Mouse (Mus musculus) embryonic facial prominence, embryonic 10.5 days (tissue): Measurements from ENCODE around the gene Spdye4a. TPM values are rescaled to one million over a fixed set of nuclear protein-coding genes. Genes with fewer than 3 reads are reported as not detected.
A peak's percentile ranks its signal among the peaks of the same experiment; 100 is the strongest.

Source experiments
- DNase-seq: peaks from one replicate; pipeline ENCODE4 v3.0.0-alpha.2; 2017; ENCODE audit warnings: low spot score
- H3K27ac ChIP-seq: fragments of 300-500 bp; sonication (generic); replicated peaks from 2 replicates; pipeline ENCODE4 v1.5.1; 2016; ENCODE audit warnings: mild to moderate bottlenecking
- H3K27me3 ChIP-seq: fragments of 300-500 bp; sonication (generic); replicated peaks from 2 replicates; pipeline ENCODE4 v1.6.1; 2016; ENCODE audit warnings: low read depth, mild to moderate bottlenecking; ENCODE audit not compliant: poor library complexity, severe bottlenecking
- H3K36me3 ChIP-seq: fragments of 300-500 bp; sonication (generic); replicated peaks from 2 replicates; pipeline ENCODE4 v1.6.1; 2016; ENCODE audit warnings: mild to moderate bottlenecking, moderate library complexity
- H3K4me1 ChIP-seq: fragments of 300-500 bp; sonication (generic); 2 replicates; pipeline ENCODE4 v1.6.1; 2016
- H3K4me3 ChIP-seq: fragments of 300-500 bp; sonication (generic); 2 replicates; pipeline ENCODE4 v1.5.1; 2016; ENCODE audit warnings: mild to moderate bottlenecking, moderate library complexity
- H3K9me3 ChIP-seq: fragments of 300-500 bp; sonication (generic); 2 replicates; pipeline ENCODE4 v1.6.1; 2016; ENCODE audit warnings: mild to moderate bottlenecking
- WGBS: fragments of 180-500 bp; shearing (Covaris S2); methylation state at CpG from one replicate; pipeline ENCODE4 v1.1.7; 2016; 5-methylcytosine and 5-hydroxymethylcytosine counted together
- polyA plus RNA-seq: library from polyadenylated mRNA; unstranded; fragments of >200 nt; fragmentation: Nextera tagmentation; extraction: Ambion mirVana; gene quantifications from 2 replicates; pipeline ENCODE4 v1.2.1, GENCODE M21; 2016

Spdye4a gene
- not detected in 2 replicates for polyA plus RNA-seq

GRCm38 (mm10) chr5:143226790-143227189 lies at the start of gene Spdye4a:
TSS of gene Spdye4a (minus strand) at chr5:143226890.
- 86% methylated on average over 3 of the region's 3 CpGs for WGBS
- H3K27me3 ChIP-seq = no peaks in the 10 kb centered on the region
- no peaks in the 10 kb centered on the region for H3K36me3 ChIP-seq
- H3K4me3 ChIP-seq = no peak within 1 kb of the TSS
- no peak within 1 kb of the TSS for H3K27ac ChIP-seq
- peaks cover 13% of the 10 kb centered on the region for H3K9me3 ChIP-seq
- no peak for DNase-seq
- no peaks in the 10 kb centered on the region for H3K4me1 ChIP-seq

- Histone ChIP-seq H3K27me3 (peaks cover 50% of the 10 kb centered on the region), H3K9me3 (no peaks in the 10 kb centered on the region), H3K36me3 (no peaks in the 10 kb centered on the region), H3K4me1 (peaks cover 8% of the 10 kb centered on the region), H3K4me3 (no peak overlapping the region), H3K27ac (no peak overlapping the region)
- no peak for DNase-seq
- 59% methylated on average over 5 of the region's 5 CpGs for WGBS
Measured at GRCm38 (mm10) chr5:143275761-143276160, 49.1 kb upstream of the Spdye4a start.

- Histone ChIP-seq H3K36me3 (no peaks in the 10 kb centered on the region), H3K27ac (no peak overlapping the region), H3K4me3 (no peak overlapping the region), H3K27me3 (peaks cover 27% of the 10 kb centered on the region), H3K4me1 (peaks cover 23% of the 10 kb centered on the region), H3K9me3 (no peaks in the 10 kb centered on the region)
- 92% methylated on average over 16 of the region's 16 CpGs for WGBS
- DNase-seq = no peak
Measured at GRCm38 (mm10) chr5:143272540-143273330, 46.0 kb upstream of the Spdye4a start.

GRCm38 (mm10) chr5:143272108-143272507 lies 45.4 kb upstream of the Spdye4a start:
- 81% methylated on average over 3 of the region's 3 CpGs for WGBS
- no peaks in the 10 kb centered on the region for H3K9me3 ChIP-seq
- DNase-seq = no peak

GRCm38 (mm10) chr5:143271642-143272041 lies 45.0 kb upstream of the Spdye4a start:
- 88% methylated on average over 6 of the region's 6 CpGs for WGBS
- H3K27ac ChIP-seq = no peak overlapping the region
- H3K27me3 ChIP-seq = peaks cover 16% of the 10 kb centered on the region; the same call in 1 of the 2 replicates
- DNase-seq = no peak
- H3K4me3 ChIP-seq = no peak overlapping the region
- no peaks in the 10 kb centered on the region for H3K9me3 ChIP-seq
- H3K4me1 ChIP-seq = peaks cover 23% of the 10 kb centered on the region
- no peaks in the 10 kb centered on the region for H3K36me3 ChIP-seq

More at GRCm38 (mm10) chr5:143272108-143272507, 45.4 kb upstream of the Spdye4a start:
- H3K27ac ChIP-seq = no peak overlapping the region
- H3K4me1 ChIP-seq = peaks cover 23% of the 10 kb centered on the region
- H3K4me3 ChIP-seq = no peak overlapping the region
- H3K36me3 ChIP-seq = no peaks in the 10 kb centered on the region
- peaks cover 20% of the 10 kb centered on the region; the same call in 1 of the 2 replicates for H3K27me3 ChIP-seq

- Histone ChIP-seq H3K27me3 (peaks cover 4% of the 10 kb centered on the region; the same call in 1 of the 2 replicates), H3K36me3 (peaks cover under 1% of the 10 kb centered on the region; the same call in 1 of the 2 replicates), H3K4me3 (peak overlapping the region; percentile 98), H3K4me1 (peaks cover 23% of the 10 kb centered on the region), H3K27ac (peak overlapping the region; percentile 96), H3K9me3 (no peaks in the 10 kb centered on the region)
- WGBS = 6% methylated on average over 12 of the region's 12 CpGs
- DNase-seq = no peak
Measured at GRCm38 (mm10) chr5:143270151-143270519, 43.4 kb upstream of the Spdye4a start.

- Histone ChIP-seq H3K9me3 (no peaks in the 10 kb centered on the region), H3K27ac (peak within 1 kb of the TSS; percentile 96), H3K4me3 (peak within 1 kb of the TSS; percentile 98), H3K4me1 (peaks cover 23% of the 10 kb centered on the region), H3K36me3 (peaks cover 6% of the 10 kb centered on the region), H3K27me3 (0 out of 2 replicates have a peak, but pooled peaks cover under 1% of the 10 kb centered on the region)
- peak; percentile 79 for DNase-seq
- WGBS = under 1% methylated on average over 79 of the region's 79 CpGs
Measured at GRCm38 (mm10) chr5:143269363-143270150, 42.9 kb upstream of the Spdye4a start, which contains the start of gene Zfp316. TSS of gene Zfp316 (minus strand) at chr5:143270022.

- Histone ChIP-seq H3K4me3 (peak overlapping the region; percentile 98), H3K27me3 (no peaks in the 10 kb centered on the region), H3K4me1 (peaks cover 23% of the 10 kb centered on the region), H3K9me3 (no peaks in the 10 kb centered on the region), H3K27ac (peak overlapping the region; percentile 96), H3K36me3 (peaks cover 12% of the 10 kb centered on the region)
- DNase-seq = no peak
- 29% methylated on average over 8 of the region's 8 CpGs for WGBS
Measured at GRCm38 (mm10) chr5:143268985-143269362, 42.3 kb upstream of the Spdye4a start.

GRCm38 (mm10) chr5:143266794-143267193 lies 40.1 kb upstream of the Spdye4a start:
- DNase-seq = no peak
- H3K27me3 ChIP-seq = no peaks in the 10 kb centered on the region
- WGBS = 86% methylated on average over 6 of the region's 6 CpGs
- peaks cover 34% of the 10 kb centered on the region for H3K36me3 ChIP-seq
- H3K4me3 ChIP-seq = no peak overlapping the region
- peaks cover 23% of the 10 kb centered on the region for H3K4me1 ChIP-seq
- no peak overlapping the region for H3K27ac ChIP-seq
- H3K9me3 ChIP-seq = no peaks in the 10 kb centered on the region

GRCm38 (mm10) chr5:143265409-143265808 lies 38.7 kb upstream of the Spdye4a start:
- peaks cover 14% of the 10 kb centered on the region for H3K4me1 ChIP-seq
- no peaks in the 10 kb centered on the region for H3K9me3 ChIP-seq
- H3K36me3 ChIP-seq = peaks cover 46% of the 10 kb centered on the region

GRCm38 (mm10) chr5:143264689-143265088 lies 38.0 kb upstream of the Spdye4a start:
- Histone ChIP-seq H3K27ac (no peak overlapping the region), H3K4me1 (peaks cover 11% of the 10 kb centered on the region), H3K9me3 (no peaks in the 10 kb centered on the region), H3K27me3 (no peaks in the 10 kb centered on the region), H3K36me3 (peaks cover 53% of the 10 kb centered on the region), H3K4me3 (no peak overlapping the region)
- DNase-seq = no peak
- 92% methylated on average over 10 of the region's 10 CpGs for WGBS

More at GRCm38 (mm10) chr5:143265409-143265808, 38.7 kb upstream of the Spdye4a start:
- no peak for DNase-seq
- H3K27me3 ChIP-seq = no peaks in the 10 kb centered on the region
- H3K27ac ChIP-seq = no peak overlapping the region
- 58% methylated on average over 1 of the region's 1 CpGs for WGBS
- H3K4me3 ChIP-seq = no peak overlapping the region

- DNase-seq = no peak
- 93% methylated on average over 8 of the region's 8 CpGs for WGBS
- Histone ChIP-seq H3K27me3 (peaks cover 29% of the 10 kb centered on the region), H3K4me3 (no peak overlapping the region), H3K27ac (no peak overlapping the region), H3K4me1 (no peaks in the 10 kb centered on the region), H3K9me3 (no peaks in the 10 kb centered on the region), H3K36me3 (peaks cover 82% of the 10 kb centered on the region)
Measured at GRCm38 (mm10) chr5:143261636-143262035, 34.9 kb upstream of the Spdye4a start.
